Mouse (Mus musculus) intestine, embryonic 14.5 days (tissue): ENCODE results near the gene Rps16. TPM values are rescaled to one million over a fixed set of nuclear protein-coding genes. Genes with fewer than 3 reads are reported as not detected.

Experiments
- ATAC-seq: fragments of 200-750 bp; cut with Nextera tagmentation; replicated peaks from 2 replicates; pipeline ENCODE4 v1.8.0; 2017; ENCODE audit warnings: low read depth, moderate number of reproducible peaks, moderate TSS enrichment, moderate library complexity; ENCODE audit not compliant: low FRiP score, low TSS enrichment
- DNase-seq: peaks from one replicate; pipeline ENCODE4 v3.0.0-alpha.2; 2018; ENCODE audit warnings: low spot score
- H3K27ac ChIP-seq: fragments of 300-500 bp; sonication (generic); 2 replicates; pipeline ENCODE4 v1.5.1; 2014; ENCODE audit warnings: low read depth, mild to moderate bottlenecking, control low read depth
- H3K27me3 ChIP-seq: fragments of 300-500 bp; sonication (generic); replicated peaks from 2 replicates; pipeline ENCODE4 v1.6.1; 2014; ENCODE audit warnings: low read length, control low read depth; ENCODE audit not compliant: control insufficient read depth, insufficient read depth
- H3K36me3 ChIP-seq: fragments of 300-500 bp; sonication (generic); 2 replicates; pipeline ENCODE4 v1.6.1; 2014; ENCODE audit warnings: low read length, control low read depth; ENCODE audit not compliant: control insufficient read depth, insufficient read depth
- H3K4me1 ChIP-seq: fragments of 300-500 bp; sonication (generic); replicated peaks from 2 replicates; pipeline ENCODE4 v1.6.1; 2014; ENCODE audit warnings: low read length, control low read depth, mixed read lengths; ENCODE audit not compliant: control insufficient read depth, insufficient read depth
- H3K4me2 ChIP-seq: fragments of 300-500 bp; sonication (generic); 2 replicates; pipeline ENCODE4 v1.6.1; 2014; ENCODE audit warnings: low read length
- H3K4me3 ChIP-seq: fragments of 300-500 bp; sonication (generic); 2 replicates; pipeline ENCODE4 v1.5.1; 2014; ENCODE audit warnings: low read depth, low read length, control low read depth, mixed read lengths
- H3K9ac ChIP-seq: fragments of 300-500 bp; sonication (generic); 2 replicates; pipeline ENCODE4 v1.6.1; 2014; ENCODE audit warnings: mild to moderate bottlenecking, low read length
- H3K9me3 ChIP-seq: fragments of 300-500 bp; sonication (generic); 2 replicates; pipeline ENCODE4 v1.6.1; 2016; ENCODE audit warnings: low read length, control low read depth; ENCODE audit not compliant: control insufficient read depth
- WGBS: fragments of 180-500 bp; shearing (Covaris S2); extraction: QIAGEN DNeasy Blood & Tissue Kit; methylation state at CpG from one replicate; pipeline ENCODE4 v1.1.7; 2014; 5-methylcytosine and 5-hydroxymethylcytosine counted together
- polyA plus RNA-seq: library from polyadenylated mRNA; unstranded; fragments of >200 nt; fragmentation: Nextera tagmentation; extraction: Ambion mirVana; gene quantifications from 2 replicates; pipeline ENCODE4 v1.2.1, GENCODE M21; 2014

Rps16 gene
- polyA plus RNA-seq, 1 experiment from 2014 or later = 1,495 TPM

DNA sequence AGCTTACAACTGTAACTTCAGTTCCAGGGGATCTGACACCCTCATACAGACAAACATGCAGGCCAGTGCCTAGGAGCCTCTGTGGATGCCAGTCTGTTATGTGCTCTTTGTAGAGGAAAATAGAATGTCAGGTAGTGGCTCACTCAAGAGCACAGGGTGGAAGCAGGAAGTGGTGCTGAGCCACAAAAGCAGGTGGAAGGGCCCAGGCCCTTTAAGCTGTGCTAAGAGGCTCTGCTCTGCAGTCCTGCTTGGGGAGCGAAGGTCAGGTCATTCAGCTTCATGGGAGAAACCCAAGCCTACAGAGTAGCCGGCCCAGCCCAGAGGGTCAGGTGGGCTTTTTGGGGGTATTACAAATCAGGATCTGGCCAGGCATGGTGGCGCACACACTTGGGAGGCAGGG lies 4.8 kb downstream of the Rps16 start:
- DNase-seq (no peak), ATAC-seq (no peak)
- Histone ChIP-seq H3K9me3 (no peaks in the 10 kb centered on the region), H3K27me3 (no peaks in the 10 kb centered on the region), H3K36me3 (peaks cover 50% of the 10 kb centered on the region), H3K4me2 (no peak overlapping the region), H3K4me3 (no peak overlapping the region), H3K9ac (no peak overlapping the region), H3K4me1 (peaks cover 24% of the 10 kb centered on the region), H3K27ac (no peak overlapping the region)
- WGBS = 90% methylated on average over 3 of the region's 3 CpGs

DNA sequence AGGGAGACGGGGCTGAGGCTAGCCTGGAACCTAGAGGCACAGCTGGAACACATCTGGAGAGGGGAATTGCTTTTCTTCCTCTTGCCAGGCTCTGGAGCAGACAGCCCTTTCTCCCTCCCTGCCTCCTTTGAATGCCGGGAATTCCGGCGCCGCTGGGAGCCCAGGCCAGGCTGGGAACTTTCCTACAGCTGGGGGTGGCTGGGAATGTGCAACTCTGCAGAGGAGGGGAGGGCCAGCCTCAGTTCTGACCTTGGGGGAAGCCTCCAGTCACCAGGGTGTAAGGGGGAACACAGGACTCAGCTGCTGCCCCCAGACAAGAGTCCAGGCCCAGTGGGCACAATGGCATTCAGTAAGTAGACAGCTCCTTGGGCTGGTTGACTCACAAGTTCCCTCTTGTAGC lies 6.5 kb downstream of the Rps16 start:
- Histone ChIP-seq H3K4me3 (no peak overlapping the region), H3K4me2 (no peak overlapping the region), H3K4me1 (peaks cover 17% of the 10 kb centered on the region), H3K27ac (peak overlapping the region; percentile 58), H3K9me3 (no peaks in the 10 kb centered on the region), H3K27me3 (no peaks in the 10 kb centered on the region), H3K9ac (no peak overlapping the region), H3K36me3 (peaks cover 61% of the 10 kb centered on the region)
- 1% methylated on average over 5 of the region's 5 CpGs for WGBS
- ATAC-seq (peak; percentile 10; the same call in 1 of the 2 replicates), DNase-seq (no peak)

- Histone ChIP-seq H3K4me3 (no peak overlapping the region), H3K27me3 (no peaks in the 10 kb centered on the region), H3K4me1 (peaks cover 17% of the 10 kb centered on the region), H3K36me3 (peaks cover 61% of the 10 kb centered on the region), H3K9ac (0 out of 2 replicates have a peak overlapping the region, but pooled peaks have one; percentile 4), H3K4me2 (peak overlapping the region; percentile 18), H3K9me3 (no peaks in the 10 kb centered on the region), H3K27ac (peak overlapping the region; percentile 58)
- DNase-seq (no peak), ATAC-seq (no peak)
- WGBS = 4% methylated on average over 5 of the region's 5 CpGs
Observed at GRCm38 (mm10) chr7:28357984-28358383, 7.5 kb downstream of the Rps16 start.

GRCm38 (mm10) chr7:28358431-28358830 lies 8.0 kb downstream of the Rps16 start:
- Histone ChIP-seq H3K4me2 (no peak overlapping the region), H3K4me1 (peaks cover 17% of the 10 kb centered on the region), H3K9ac (0 out of 2 replicates have a peak overlapping the region, but pooled peaks have one; percentile 4), H3K36me3 (peaks cover 61% of the 10 kb centered on the region), H3K9me3 (no peaks in the 10 kb centered on the region), H3K27me3 (no peaks in the 10 kb centered on the region), H3K27ac (peak overlapping the region; percentile 58; the same call in 1 of the 2 replicates), H3K4me3 (no peak overlapping the region)
- no peak for ATAC-seq
- WGBS = 43% methylated on average over 7 of the region's 7 CpGs
- no peak for DNase-seq

DNA sequence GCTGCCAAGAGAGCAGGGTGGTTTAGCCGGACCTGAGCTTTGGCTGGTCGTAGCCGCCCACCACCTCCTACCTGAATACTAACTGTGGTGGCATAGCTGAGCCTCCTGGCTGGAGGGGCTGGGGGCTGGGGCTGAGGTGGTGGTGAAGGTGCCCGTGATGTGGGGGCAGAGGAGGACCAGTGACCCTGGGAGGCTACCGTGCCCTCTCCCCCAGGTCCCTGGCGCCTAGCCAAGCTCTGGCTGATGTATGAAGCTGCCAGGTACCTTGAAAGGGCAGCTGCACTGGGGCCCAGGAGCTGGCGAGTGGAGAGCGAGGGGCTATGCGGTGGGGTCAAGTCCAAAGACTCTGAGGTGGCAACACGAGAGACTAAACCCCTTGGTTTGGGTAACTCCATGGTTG lies 9.4 kb downstream of the Rps16 start:
- DNase-seq (no peak), ATAC-seq (no peak)
- no peak overlapping the region for H3K4me3 ChIP-seq
- H3K27me3 ChIP-seq = no peaks in the 10 kb centered on the region
- H3K4me2 ChIP-seq = no peak overlapping the region
- WGBS = 84% methylated on average over 10 of the region's 10 CpGs
- H3K27ac ChIP-seq = no peak overlapping the region
- peaks cover 17% of the 10 kb centered on the region for H3K4me1 ChIP-seq
- no peak overlapping the region for H3K9ac ChIP-seq
- peaks cover 63% of the 10 kb centered on the region for H3K36me3 ChIP-seq
- no peaks in the 10 kb centered on the region for H3K9me3 ChIP-seq

GRCm38 (mm10) chr7:28360291-28360690 lies 9.8 kb downstream of the Rps16 start:
- H3K36me3 ChIP-seq = peaks cover 67% of the 10 kb centered on the region

GRCm38 (mm10) chr7:28361647-28362341 lies 11.3 kb downstream of the Rps16 start:
- Histone ChIP-seq H3K27me3 (no peaks in the 10 kb centered on the region), H3K4me3 (no peak overlapping the region), H3K9ac (no peak overlapping the region), H3K4me1 (peaks cover 15% of the 10 kb centered on the region), H3K4me2 (no peak overlapping the region), H3K27ac (no peak overlapping the region), H3K9me3 (no peaks in the 10 kb centered on the region), H3K36me3 (peaks cover 82% of the 10 kb centered on the region)
- no peak for DNase-seq
- WGBS = 95% methylated on average over 19 of the region's 20 CpGs
- no peak for ATAC-seq

More at GRCm38 (mm10) chr7:28360291-28360690, 9.8 kb downstream of the Rps16 start:
- H3K27me3 ChIP-seq = no peaks in the 10 kb centered on the region
- no peak for DNase-seq
- peaks cover 17% of the 10 kb centered on the region for H3K4me1 ChIP-seq
- H3K9me3 ChIP-seq = no peaks in the 10 kb centered on the region
- no peak overlapping the region for H3K4me3 ChIP-seq
- no peak overlapping the region for H3K9ac ChIP-seq
- ATAC-seq = no peak
- no peak overlapping the region for H3K4me2 ChIP-seq
- WGBS = 92% methylated on average over 6 of the region's 6 CpGs
- no peak overlapping the region for H3K27ac ChIP-seq

DNA sequence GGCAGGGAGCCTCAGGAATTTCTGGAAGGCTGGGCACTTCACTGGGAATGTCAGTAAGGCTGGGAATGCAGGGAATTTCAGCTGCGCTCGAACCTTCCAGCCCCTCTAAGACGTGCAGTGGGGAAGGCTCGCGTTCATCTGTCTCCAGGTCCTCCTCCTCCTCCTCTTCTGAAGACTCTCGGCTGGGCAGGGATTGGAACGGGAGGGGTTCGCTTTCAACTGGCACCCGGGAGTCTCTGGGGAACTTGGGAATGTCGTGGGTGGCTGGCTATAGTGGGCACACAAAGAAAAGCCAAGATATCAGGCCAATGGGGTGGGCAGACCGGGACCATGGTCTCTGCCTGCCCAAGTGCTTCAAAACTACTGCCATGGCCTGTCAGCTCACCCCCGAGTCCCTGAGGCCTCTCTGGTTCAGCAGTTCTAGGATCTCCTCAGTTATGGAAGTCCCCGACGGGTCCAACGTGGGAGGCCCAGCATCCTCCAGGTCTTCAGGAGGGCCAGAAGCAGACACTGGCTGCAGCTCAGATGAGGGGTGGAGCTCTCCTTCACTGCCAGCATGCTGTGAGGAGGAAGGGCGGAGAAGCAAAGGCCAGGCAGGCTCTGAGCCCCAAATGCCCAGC lies 12.1 kb downstream of the Rps16 start:
- Histone ChIP-seq H3K4me1 (peaks cover 12% of the 10 kb centered on the region), H3K4me2 (no peak overlapping the region), H3K27me3 (no peaks in the 10 kb centered on the region), H3K27ac (no peak overlapping the region), H3K9me3 (no peaks in the 10 kb centered on the region), H3K36me3 (peaks cover 90% of the 10 kb centered on the region), H3K4me3 (no peak overlapping the region), H3K9ac (no peak overlapping the region)
- ATAC-seq (no peak), DNase-seq (no peak)
- 82% methylated on average over 16 of the region's 16 CpGs for WGBS
